Mouse (Mus musculus) layer of hippocampus, adult 2 months (tissue): ENCODE results near the gene Gfm2. TPM values are rescaled to one million over a fixed set of nuclear protein-coding genes. Genes with fewer than 3 reads are reported as not detected.

Experiments
- DNase-seq, 2 experiments: peaks; one replicate each; pipeline ENCODE4 v3.0.0; 2022; ENCODE audit warnings: low spot score in 2 of 2
- H3K27ac ChIP-seq: fragments of 200-600 bp; 2 replicates; pipeline ENCODE4 v1.8.1; 2022
- H3K4me3 ChIP-seq: fragments of 200-600 bp; 2 replicates; pipeline ENCODE4 v1.8.1; 2022; ENCODE audit warnings: mild to moderate bottlenecking
- CTCF ChIP-seq: fragments of 200-600 bp; conservative IDR thresholded peaks from 2 replicates; pipeline ENCODE4 v1.8.1; 2022; ENCODE audit warnings: antibody characterized with exemption, mild to moderate bottlenecking, moderate library complexity
- total RNA-seq, 2 experiments: library from RNA; stranded (reverse); gene quantifications; 2 replicates each; pipeline ENCODE4 v1.2.3; 2021

Gene Gfm2
- total RNA-seq, 2 experiments from 2014 or later = 30.0 to 31.2 TPM

GRCm38 (mm10) chr13:97196925-97197218 is 59.1 kb downstream of the Gfm2 start:
- Histone ChIP-seq H3K27ac (peak overlapping the region; percentile 87; the same call in 1 of the 2 replicates), H3K4me3 (peak overlapping the region; percentile 83; the same call in 1 of the 2 replicates)
- DNase-seq = no peak
- no peak for TF ChIP-seq CTCF

GRCm38 (mm10) chr13:97197932-97198562 is 60.3 kb downstream of the Gfm2 start, which contains the start of gene Hexb:
Gene Hexb, minus strand, starts transcription at chr13:97198357.
- peak within 1 kb of the TSS; percentile 83 for H3K4me3 ChIP-seq
- peak within 1 kb of the TSS; percentile 87 for H3K27ac ChIP-seq
- peak; percentile 88 to 91 for DNase-seq
- peak; percentile 53 for TF ChIP-seq CTCF

GRCm38 (mm10) chr13:97199123-97199522 is 61.4 kb downstream of the Gfm2 start:
- no peak for DNase-seq
- Histone ChIP-seq H3K4me3 (no peak overlapping the region), H3K27ac (no peak overlapping the region)
- TF ChIP-seq CTCF = no peak

GRCm38 (mm10) chr13:97201076-97201475 is 63.3 kb downstream of the Gfm2 start:
- H3K4me3 ChIP-seq = no peak overlapping the region
- DNase-seq = no peak
- H3K27ac ChIP-seq = no peak overlapping the region
- TF ChIP-seq CTCF = no peak

GRCm38 (mm10) chr13:97201896-97202295 is 64.2 kb downstream of the Gfm2 start:
- TF ChIP-seq CTCF = no peak
- Histone ChIP-seq H3K4me3 (no peak overlapping the region), H3K27ac (no peak overlapping the region)
- no peak for DNase-seq

GRCm38 (mm10) chr13:97205052-97205701 is 67.4 kb downstream of the Gfm2 start:
- H3K27ac ChIP-seq = peak overlapping the region; percentile 84
- peak overlapping the region; percentile 58 for H3K4me3 ChIP-seq
- peak; percentile 94 for TF ChIP-seq CTCF
- DNase-seq = peak; percentile 88 to 90

GRCm38 (mm10) chr13:97206046-97206445 is 68.3 kb downstream of the Gfm2 start:
- Histone ChIP-seq H3K27ac (peak overlapping the region; percentile 84), H3K4me3 (no peak overlapping the region)
- DNase-seq = no peak
- no peak for TF ChIP-seq CTCF

- no peak for DNase-seq
- no peak for TF ChIP-seq CTCF
- Histone ChIP-seq H3K4me3 (no peak overlapping the region), H3K27ac (peak overlapping the region; percentile 32)
These were observed 69.9 kb downstream of the Gfm2 start for GRCm38 (mm10) chr13:97207472-97208111.

- no peak overlapping the region for H3K4me3 ChIP-seq
- TF ChIP-seq CTCF = no peak
- DNase-seq = no peak
- peak overlapping the region; percentile 32; the same call in 1 of the 2 replicates for H3K27ac ChIP-seq
These were observed 70.4 kb downstream of the Gfm2 start for GRCm38 (mm10) chr13:97208112-97208478.

- Histone ChIP-seq H3K27ac (peak overlapping the region; percentile 32; the same call in 1 of the 2 replicates), H3K4me3 (no peak overlapping the region)
- DNase-seq = no peak
- 0 out of 2 replicates have a peak, but pooled peaks have one; percentile 14 for TF ChIP-seq CTCF
These were observed 70.8 kb downstream of the Gfm2 start for GRCm38 (mm10) chr13:97208500-97209010.

- Histone ChIP-seq H3K4me3 (no peak overlapping the region), H3K27ac (no peak overlapping the region)
- TF ChIP-seq CTCF = no peak
- no peak for DNase-seq
These were observed 77.0 kb downstream of the Gfm2 start for GRCm38 (mm10) chr13:97214583-97215268.

- TF ChIP-seq CTCF = no peak
- H3K27ac ChIP-seq = no peak overlapping the region
- DNase-seq = no peak
- no peak overlapping the region for H3K4me3 ChIP-seq
These were observed 77.8 kb downstream of the Gfm2 start for GRCm38 (mm10) chr13:97215563-97215962.

- H3K4me3 ChIP-seq = no peak overlapping the region
- DNase-seq = no peak
- TF ChIP-seq CTCF = no peak
- no peak overlapping the region for H3K27ac ChIP-seq
These were observed 78.5 kb downstream of the Gfm2 start for GRCm38 (mm10) chr13:97216196-97216595.
